Mouse (Mus musculus) olfactory bulb, adult 2 months (tissue): ENCODE measurements at regions not wholly inside any gene's neighbourhood (a gene's known extent, or its start where the extent isn't known, plus 50 kb on each side); places are given as distances from the start of the nearest gene placed in this dataset.
A peak's percentile ranks its signal among the peaks of the same experiment; 100 is the strongest.

Experiments
- H3K27ac ChIP-seq: fragments of 200-500 bp; 2 replicates; pipeline ENCODE4 v1.5.1; 2012; ENCODE audit warnings: low read depth, low read length; ENCODE audit not compliant: insufficient read depth
- H3K4me1 ChIP-seq: fragments of 200-500 bp; 2 replicates; pipeline ENCODE4 v1.6.1; 2012; ENCODE audit warnings: low read length; ENCODE audit not compliant: control insufficient read depth, insufficient read depth
- H3K4me3 ChIP-seq: fragments of 200-500 bp; 2 replicates; pipeline ENCODE4 v1.5.1; 2012; ENCODE audit warnings: mild to moderate bottlenecking, low read depth, low read length, moderate library complexity; ENCODE audit not compliant: insufficient read depth
- CTCF ChIP-seq: fragments of 200-500 bp; IDR thresholded peaks from 2 replicates; pipeline ENCODE4 v1.5.1; 2012; ENCODE audit warnings: low read depth, mild to moderate bottlenecking, low read length, moderate library complexity; ENCODE audit not compliant: insufficient read depth
- POLR2A ChIP-seq: fragments of 200-500 bp; IDR thresholded peaks from 2 replicates; pipeline ENCODE4 v1.6.1; 2012; ENCODE audit warnings: mild to moderate bottlenecking, low read depth, low read length, moderate library complexity; ENCODE audit not compliant: insufficient read depth
- whole genome bisulfite sequencing: fragments of 180-500 bp; shearing (Covaris S2); methylation state at CpG from one replicate; pipeline ENCODE4 v1.1.7; 2018; 5-methylcytosine and 5-hydroxymethylcytosine counted together

DNA sequence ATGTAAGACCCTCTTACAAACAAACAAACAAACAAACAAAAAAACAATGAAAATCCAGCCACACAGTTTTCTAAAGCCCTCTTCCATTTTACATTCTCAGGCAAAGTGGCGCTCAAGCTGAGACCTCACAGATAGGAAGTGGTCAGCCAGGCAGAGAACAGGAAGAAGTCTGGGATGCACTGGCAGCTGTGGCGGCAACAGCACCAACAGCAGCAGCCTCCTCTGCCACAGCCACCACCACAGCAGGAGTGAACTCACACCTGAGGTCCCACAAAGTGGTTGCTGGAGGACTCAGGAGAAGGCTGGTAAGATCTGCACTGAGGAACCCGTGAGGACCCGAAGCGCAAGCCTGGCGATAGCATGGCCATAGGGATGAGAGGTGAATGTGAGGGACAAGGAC, 156.3 kb downstream of the Grm4 start:
- TF ChIP-seq POLR2A (no peak), CTCF (no peak)
- Histone ChIP-seq H3K4me3 (no peak overlapping the region), H3K27ac (no peak overlapping the region), H3K4me1 (peaks cover 27% of the 10 kb centered on the region)
- WGBS: 99% methylated on average over 6 of the region's 6 CpGs

DNA sequence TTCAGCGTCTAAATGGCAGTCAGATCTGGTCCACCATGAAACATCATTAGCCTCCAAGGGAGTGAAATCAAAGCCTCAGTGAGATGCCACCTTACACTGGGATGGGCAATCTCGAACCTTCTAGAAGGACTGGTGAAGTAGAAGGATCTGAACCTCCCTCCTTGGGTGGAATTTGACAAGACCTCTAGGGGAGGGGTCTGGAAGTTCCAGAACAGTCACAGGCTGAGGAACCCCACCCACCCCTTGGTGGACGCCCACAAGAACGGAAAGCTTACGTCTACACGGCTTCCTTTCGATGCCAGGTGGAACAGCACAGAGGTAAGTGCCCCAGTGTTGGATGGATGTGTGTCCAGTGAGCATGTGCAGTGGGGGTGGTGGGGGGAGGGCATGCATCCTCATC, 156.9 kb downstream of the Grm4 start:
- Histone ChIP-seq H3K4me1 (peaks cover 28% of the 10 kb centered on the region), H3K27ac (no peak overlapping the region), H3K4me3 (no peak overlapping the region)
- 91% methylated on average over 7 of the region's 7 CpGs for WGBS
- TF ChIP-seq CTCF (no peak), POLR2A (no peak)

DNA sequence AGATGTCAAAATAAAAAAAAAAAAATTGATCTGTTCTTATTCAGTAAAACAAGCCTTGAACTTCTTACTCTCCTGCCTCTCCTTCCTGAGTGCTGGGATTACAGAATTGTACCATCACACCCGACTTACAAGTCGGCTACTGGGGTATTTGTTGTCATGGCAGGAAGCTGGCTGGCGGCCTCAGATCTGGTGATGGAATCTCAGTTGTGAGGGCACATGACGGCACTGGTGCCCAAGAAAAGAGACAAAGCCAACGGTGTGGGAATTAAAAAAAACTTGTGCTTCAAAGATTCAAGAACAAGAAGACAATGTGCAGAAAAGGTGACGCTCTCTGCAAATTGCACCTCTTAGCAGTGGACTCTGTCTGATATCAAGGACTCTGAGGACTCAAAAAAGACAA, 157.3 kb downstream of the Grm4 start:
- Histone ChIP-seq H3K4me1 (peaks cover 33% of the 10 kb centered on the region), H3K27ac (no peak overlapping the region), H3K4me3 (no peak overlapping the region)
- no peak for TF ChIP-seq POLR2A
- TF ChIP-seq CTCF: no peak
- 84% methylated on average over 6 of the region's 6 CpGs for WGBS

DNA sequence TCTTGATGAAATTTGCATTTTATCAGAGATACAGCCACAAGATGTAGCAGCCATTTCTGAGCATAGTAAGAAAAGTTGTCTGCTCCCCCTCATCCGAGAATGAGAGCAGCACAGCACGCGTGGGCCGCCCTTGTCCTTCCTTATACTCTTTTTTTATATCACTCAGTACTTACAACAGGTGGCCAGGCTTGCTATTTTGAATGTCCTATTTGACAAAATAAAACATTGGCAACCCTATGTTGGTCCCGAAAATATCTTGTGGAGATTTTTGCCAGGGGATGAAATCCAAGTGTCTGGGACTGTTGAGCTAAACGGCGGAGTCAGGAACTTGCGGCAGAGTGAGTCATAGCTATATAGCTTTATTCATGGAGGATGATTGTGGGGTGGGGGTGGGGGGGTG, 158.0 kb upstream of the Lemd2 start:
- TF ChIP-seq CTCF (no peak), POLR2A (no peak)
- Histone ChIP-seq H3K4me1 (peaks cover 48% of the 10 kb centered on the region), H3K27ac (peak overlapping the region; percentile 43), H3K4me3 (no peak overlapping the region)
- 38% methylated on average over 8 of the region's 8 CpGs for WGBS

DNA sequence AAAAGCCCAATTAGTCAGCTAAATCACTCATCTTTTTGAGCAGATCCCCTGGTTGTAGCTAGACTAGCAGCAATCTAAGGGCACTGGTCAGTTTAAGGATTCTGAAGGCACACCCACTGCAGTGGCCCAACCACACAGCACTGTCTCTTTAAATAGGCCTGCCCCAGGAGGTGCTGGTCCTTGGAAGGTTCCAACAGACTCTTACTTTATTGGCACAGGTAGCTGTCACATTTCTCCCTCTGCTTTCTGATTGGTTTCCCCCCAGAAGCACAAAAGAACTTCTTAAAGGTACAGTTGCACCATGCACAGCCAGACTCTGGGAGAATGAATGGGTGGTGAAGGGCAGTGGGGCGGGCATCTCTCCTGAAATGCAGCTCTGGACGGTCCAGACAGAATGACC, 157.1 kb upstream of the Lemd2 start:
- Histone ChIP-seq H3K4me3 (no peak overlapping the region), H3K4me1 (peaks cover 50% of the 10 kb centered on the region), H3K27ac (peak overlapping the region; percentile 43)
- no peak for TF ChIP-seq POLR2A
- no peak for TF ChIP-seq CTCF
- 46% methylated on average over 2 of the region's 2 CpGs for WGBS

DNA sequence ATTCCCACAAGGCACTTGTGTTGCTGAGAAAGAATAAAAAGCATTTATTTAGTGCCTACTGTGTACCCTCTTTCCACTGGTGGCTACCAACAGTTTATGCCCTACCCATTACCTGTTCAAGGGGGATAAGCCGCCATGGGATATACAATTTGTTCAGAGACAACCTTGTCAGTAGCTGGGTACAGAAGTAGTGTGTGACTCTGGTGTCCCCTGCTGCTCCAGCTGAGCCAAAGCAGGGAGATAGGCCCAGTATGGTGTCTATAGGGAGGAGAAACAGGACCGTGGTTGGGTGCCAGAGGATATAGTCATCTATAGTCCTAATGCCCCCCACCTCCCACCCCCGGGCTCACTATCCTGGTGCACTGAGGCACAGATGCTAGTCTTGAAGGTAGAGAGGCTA, 152.6 kb upstream of the Lemd2 start:
- Histone ChIP-seq H3K27ac (no peak overlapping the region), H3K4me3 (no peak overlapping the region), H3K4me1 (peaks cover 49% of the 10 kb centered on the region)
- WGBS: 82% methylated on average over 3 of the region's 3 CpGs
- TF ChIP-seq POLR2A: no peak
- no peak for TF ChIP-seq CTCF

DNA sequence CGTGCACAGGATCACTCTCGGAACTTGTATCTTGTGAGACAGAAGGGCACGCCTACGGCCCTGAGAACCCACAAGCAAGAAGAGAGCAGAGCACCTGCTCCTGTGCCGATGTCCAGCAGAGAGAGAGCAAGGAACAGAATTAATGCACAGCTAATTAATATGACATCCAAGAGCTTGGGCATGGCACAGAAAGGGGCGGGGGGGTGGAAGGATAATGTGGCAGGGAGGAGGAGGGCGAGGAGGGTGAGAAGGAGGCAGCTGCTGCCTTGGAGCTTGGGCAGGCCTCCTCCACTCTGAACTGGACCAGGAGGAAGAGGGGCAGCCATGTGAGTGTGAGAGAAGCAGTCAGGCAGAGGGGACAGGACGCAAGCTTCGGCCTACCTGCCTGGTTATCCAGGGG, 151.4 kb upstream of the Lemd2 start:
- no peak overlapping the region for H3K4me3 ChIP-seq
- TF ChIP-seq CTCF: no peak
- TF ChIP-seq POLR2A: no peak
- peaks cover 41% of the 10 kb centered on the region for H3K4me1 ChIP-seq
- 83% methylated on average over 9 of the region's 9 CpGs for WGBS
- H3K27ac ChIP-seq: no peak overlapping the region

DNA sequence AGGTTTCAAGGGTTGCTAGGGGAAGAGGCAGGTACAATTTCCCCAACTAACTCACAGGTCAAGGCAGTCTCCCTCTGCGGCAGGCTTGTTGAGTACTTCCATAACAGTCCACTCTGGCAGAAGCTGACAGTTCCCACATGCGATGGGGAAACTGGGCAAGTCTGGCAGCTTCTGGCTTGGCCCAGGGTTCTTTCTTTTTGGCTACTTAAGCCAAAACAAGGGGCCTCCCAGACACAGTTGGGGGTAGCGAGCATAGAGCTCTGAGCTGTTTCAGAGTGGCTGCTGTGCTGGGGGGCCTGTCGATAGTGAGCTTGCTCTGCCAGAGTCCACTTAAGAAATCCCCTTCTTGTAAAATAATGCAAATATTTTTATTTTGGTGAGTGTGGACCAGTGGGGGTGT, 150.8 kb upstream of the Lemd2 start:
- WGBS: 83% methylated on average over 4 of the region's 4 CpGs
- Histone ChIP-seq H3K27ac (no peak overlapping the region), H3K4me1 (peaks cover 34% of the 10 kb centered on the region), H3K4me3 (no peak overlapping the region)
- TF ChIP-seq CTCF (no peak), POLR2A (no peak)

DNA sequence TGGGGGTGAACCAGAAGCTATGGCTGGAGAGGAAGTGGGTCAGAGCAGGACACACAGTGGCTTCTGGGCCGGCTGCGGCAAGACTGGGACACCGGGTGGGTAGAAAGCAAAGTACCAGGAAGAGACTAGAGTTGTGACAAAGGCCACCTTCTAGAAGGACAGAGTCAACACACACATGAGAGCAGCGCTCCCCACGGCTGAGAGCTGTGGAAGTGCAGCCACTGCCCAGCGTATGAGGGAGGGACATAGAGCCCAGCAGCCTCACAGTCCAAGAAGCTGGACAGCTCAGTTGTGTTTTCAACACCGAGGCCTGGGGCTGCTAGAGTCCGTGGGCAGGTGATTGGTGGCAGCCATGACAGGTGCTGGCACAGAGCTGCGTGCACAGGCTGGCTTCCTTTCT, 145.6 kb upstream of the Lemd2 start:
- WGBS: 92% methylated on average over 9 of the region's 9 CpGs

DNA sequence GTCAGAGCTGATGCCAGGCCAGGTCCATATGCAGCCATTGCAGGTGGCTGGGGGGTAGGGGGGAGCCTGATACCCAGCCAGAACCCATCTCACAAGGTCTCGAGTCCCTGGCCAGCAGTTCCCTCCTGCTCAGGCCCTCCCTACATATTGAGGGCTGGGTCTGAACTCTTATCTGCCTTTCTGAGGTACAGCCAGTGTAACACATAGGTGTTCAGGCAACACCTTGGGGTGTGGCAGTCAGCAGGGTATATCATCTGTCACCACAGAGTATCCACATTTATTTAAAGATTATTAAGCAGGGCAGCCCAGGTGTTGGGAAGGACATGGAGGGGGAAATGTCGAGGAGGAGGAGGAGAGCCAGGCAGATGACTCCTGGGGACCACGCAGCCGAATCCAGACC, 145.2 kb upstream of the Lemd2 start:
- Histone ChIP-seq H3K4me3 (no peak overlapping the region), H3K27ac (no peak overlapping the region), H3K4me1 (peaks cover 2% of the 10 kb centered on the region)
- 94% methylated on average over 4 of the region's 4 CpGs for WGBS
- no peak for TF ChIP-seq POLR2A
- no peak for TF ChIP-seq CTCF

More for the DNA sequence above, 145.6 kb upstream of the Lemd2 start:
- Histone ChIP-seq H3K4me1 (peaks cover 1% of the 10 kb centered on the region), H3K27ac (no peak overlapping the region), H3K4me3 (no peak overlapping the region)
- no peak for TF ChIP-seq POLR2A
- TF ChIP-seq CTCF: no peak
